Mouse (Mus musculus): ENCODE measurements around the gene Slc40a1. TPM values are rescaled to one million over a fixed set of nuclear protein-coding genes. Genes with fewer than 3 reads are reported as not detected.

The Slc40a1 gene
- total RNA-seq, 2 experiments from 2014 or later: 14.9 to 17.2 TPM

DNA sequence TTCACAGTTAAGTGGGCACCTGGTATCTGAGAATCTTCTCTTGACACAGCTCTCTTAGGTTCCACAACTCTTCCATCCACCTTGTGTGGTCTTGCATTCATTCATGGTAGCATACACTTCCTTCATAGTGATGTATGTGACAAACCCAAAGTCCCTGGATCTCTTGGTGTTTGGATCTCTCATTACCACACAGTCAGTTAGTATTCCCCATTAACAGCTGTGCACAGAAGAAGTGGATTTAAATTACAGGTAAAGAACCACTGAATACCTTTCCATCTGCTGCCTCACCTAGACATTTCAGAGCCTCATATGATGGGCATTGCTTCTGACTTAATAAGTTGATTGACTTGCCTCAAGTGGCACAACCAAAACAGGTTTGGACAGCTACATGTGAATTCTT lies 36.1 kb downstream of the Slc40a1 start, which contains the start of gene Gm5269:
Gm5269 (minus strand) TSS at position 101 of the 400 bp plus-strand sequence.
- intact Hi-C loops (cut with DNase I): no loop called here
- no peak for DNase-seq

GRCm38 (mm10) chr1:45886800-45887199 lies 39.5 kb downstream of the Slc40a1 start:
- intact Hi-C loops (cut with DNase I): no loop called here

DNA sequence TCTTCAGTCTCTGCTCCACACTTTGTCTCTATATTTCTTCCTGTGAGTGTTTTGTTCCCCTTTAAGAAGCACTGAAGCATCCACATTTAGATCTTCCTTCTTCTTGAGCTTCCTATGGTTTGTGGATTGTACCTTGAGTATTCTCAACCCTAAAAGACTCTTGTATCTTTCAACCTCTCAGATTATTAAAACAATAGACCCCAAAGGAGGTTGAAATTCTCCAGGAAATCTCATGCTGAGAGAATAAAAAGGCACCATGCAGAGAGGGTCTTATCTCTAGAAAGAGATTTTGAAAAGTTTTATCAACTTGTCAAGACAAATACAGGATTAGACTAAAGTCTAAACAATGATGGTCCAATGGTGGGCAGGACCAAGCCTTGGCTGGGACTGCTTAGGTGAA lies 42.9 kb downstream of the Slc40a1 start:
- no peak for DNase-seq
- intact Hi-C loops (cut with DNase I): no loop called here

More at GRCm38 (mm10) chr1:45886800-45887199, 39.5 kb downstream of the Slc40a1 start:
- no peak for DNase-seq

DNA sequence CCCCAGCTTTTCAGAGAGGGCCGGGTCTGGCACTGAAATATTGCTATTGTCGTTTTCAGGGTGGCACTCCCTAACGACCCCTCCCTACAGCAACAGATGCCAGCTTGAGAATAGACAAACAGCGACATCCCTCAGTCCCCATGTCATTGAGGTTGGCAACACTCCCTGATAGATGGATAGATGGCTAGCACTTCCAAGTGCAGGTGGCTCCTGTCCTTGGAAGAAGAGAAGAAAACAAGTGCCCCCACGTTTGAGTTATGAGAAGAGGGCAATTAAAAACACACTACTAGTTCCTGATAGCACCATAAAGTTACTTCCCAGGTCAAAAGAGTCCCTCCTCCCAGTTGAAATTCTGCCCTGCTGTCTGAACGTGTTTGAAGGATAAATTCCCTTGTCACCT lies 44.2 kb downstream of the Slc40a1 start:
- intact Hi-C loops (cut with DNase I): no loop called here
- no peak for DNase-seq

GRCm38 (mm10) chr1:45881228-45881832 lies 45.0 kb downstream of the Slc40a1 start:
- intact Hi-C loops (cut with DNase I): no loop called here
- DNase-seq: no peak

- intact Hi-C loops (cut with DNase I): no loop called here
These were observed 48.9 kb downstream of the Slc40a1 start for GRCm38 (mm10) chr1:45877463-45877862.

GRCm38 (mm10) chr1:45876450-45877198 lies 49.7 kb downstream of the Slc40a1 start:
- intact Hi-C loops (cut with DNase I): no loop called here
- DNase-seq: no peak

More at GRCm38 (mm10) chr1:45877463-45877862, 48.9 kb downstream of the Slc40a1 start:
- no peak for DNase-seq

DNA sequence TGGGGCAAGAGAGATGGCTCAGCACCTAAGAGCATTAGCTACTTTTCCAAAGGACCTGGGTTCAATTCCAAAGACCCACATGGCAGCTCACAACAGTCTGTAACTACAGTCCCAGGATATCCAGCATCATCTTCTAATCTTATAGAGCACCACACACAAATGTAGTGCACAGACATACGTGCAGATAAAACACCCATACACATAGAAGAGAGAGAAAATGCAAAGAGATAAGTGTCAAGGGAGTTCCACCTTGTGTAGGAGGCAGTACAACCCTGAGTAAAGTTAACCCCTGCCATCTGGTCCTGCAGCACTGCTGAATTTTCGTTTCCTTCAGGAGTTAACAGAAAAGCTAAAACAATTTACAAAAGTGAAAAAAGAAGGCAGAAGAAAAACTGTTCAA lies 50.7 kb downstream of the Slc40a1 start:
- intact Hi-C loops (cut with DNase I): no loop called here
- no peak for DNase-seq

- no peak for DNase-seq
- intact Hi-C loops (cut with DNase I): no loop called here
These were observed 53.1 kb downstream of the Slc40a1 start for GRCm38 (mm10) chr1:45873250-45873649.

DNA sequence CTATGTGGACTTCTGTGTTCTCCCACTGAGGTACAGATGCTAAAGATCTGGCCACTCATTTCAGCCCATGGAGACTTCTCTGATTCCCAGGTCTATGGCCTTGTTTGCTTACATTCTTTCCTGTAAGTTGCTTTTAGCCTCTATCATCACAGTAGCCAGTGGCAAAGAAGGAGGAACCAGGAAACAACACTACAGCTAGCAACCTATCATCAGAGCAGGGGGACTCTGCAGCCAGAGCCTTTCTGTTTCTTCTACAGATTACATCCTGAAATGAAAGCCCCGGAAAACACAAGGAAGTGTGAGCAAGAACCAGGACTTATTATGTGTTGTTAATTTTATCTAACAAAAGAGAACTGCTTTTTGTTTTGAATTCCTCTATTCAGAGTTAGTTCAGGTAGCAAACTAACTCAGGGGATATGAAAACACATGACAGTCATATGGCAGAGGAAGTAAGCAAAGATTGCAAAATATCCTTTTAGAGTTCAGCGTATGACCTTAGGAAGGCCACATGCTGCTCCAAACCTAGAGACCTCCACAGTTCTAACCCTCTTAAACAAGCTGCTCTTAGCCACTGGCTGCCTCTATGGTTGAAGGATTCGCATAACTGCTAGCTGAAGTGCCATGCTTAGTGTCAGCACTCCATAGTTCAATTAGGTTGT lies 57.7 kb downstream of the Slc40a1 start:
- intact Hi-C loops (cut with DNase I): no loop called here
- DNase-seq: no peak

- intact Hi-C loops (cut with DNase I): no loop called here
- DNase-seq: no peak
These were observed 58.3 kb downstream of the Slc40a1 start for GRCm38 (mm10) chr1:45868050-45868449.

GRCm38 (mm10) chr1:45866288-45867018 lies 59.9 kb downstream of the Slc40a1 start:
- no peak for DNase-seq
- intact Hi-C loops (cut with DNase I): no loop called here

- no peak for DNase-seq
- intact Hi-C loops (cut with DNase I): no loop called here
These were observed 60.6 kb downstream of the Slc40a1 start for GRCm38 (mm10) chr1:45865727-45866126.

GRCm38 (mm10) chr1:45865316-45865715 lies 61.0 kb downstream of the Slc40a1 start:
- intact Hi-C loops (cut with DNase I): no loop called here
- no peak for DNase-seq

GRCm38 (mm10) chr1:45864564-45865014 lies 61.7 kb downstream of the Slc40a1 start:
- DNase-seq: no peak
- intact Hi-C loops (cut with DNase I): no loop called here

- intact Hi-C loops (cut with DNase I): no loop called here
- no peak for DNase-seq
These were observed 62.7 kb downstream of the Slc40a1 start for GRCm38 (mm10) chr1:45863641-45864040.

GRCm38 (mm10) chr1:45861162-45861561 lies 65.2 kb downstream of the Slc40a1 start:
- intact Hi-C loops (cut with DNase I): no loop called here
- DNase-seq: no peak

DNA sequence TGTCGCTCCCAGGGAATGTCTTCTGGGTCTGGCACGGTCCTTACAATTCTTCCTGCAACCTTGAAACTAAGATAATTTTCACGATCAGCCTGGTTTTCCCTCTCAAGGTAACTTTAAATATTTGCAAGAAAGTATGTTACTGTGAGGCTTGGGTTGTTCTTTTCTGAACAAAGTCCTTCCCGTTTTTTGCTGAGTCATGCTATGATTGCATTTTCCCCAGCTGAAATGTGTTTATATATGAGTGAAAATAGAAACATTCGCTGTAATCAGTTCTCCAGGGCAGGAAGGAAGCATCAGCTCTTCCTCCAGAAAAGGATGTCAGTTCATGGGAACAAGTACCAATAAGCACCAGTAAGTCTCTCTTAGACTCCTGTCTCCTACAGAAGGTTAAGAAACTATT lies 66.0 kb downstream of the Slc40a1 start:
- intact Hi-C loops (cut with DNase I): no loop called here
- DNase-seq: no peak
